Mouse (Mus musculus) lung, postnatal 10 days (tissue): ENCODE results near the gene Acsbg2.

ENCODE experiments used
- DNase-seq: peaks from one replicate; pipeline ENCODE4 v3.0.0; 2021

The Acsbg2 gene

GRCm38 (mm10) chr17:56870287-56870953 lies 3.8 kb downstream of the Acsbg2 start:
- no peak for DNase-seq

GRCm38 (mm10) chr17:56869481-56869977 lies 4.7 kb downstream of the Acsbg2 start:
- no peak for DNase-seq

GRCm38 (mm10) chr17:56866071-56866470 lies 8.2 kb downstream of the Acsbg2 start:
- DNase-seq = no peak

GRCm38 (mm10) chr17:56861197-56861596 lies 13.1 kb downstream of the Acsbg2 start:
- no peak for DNase-seq

- peak; percentile 62 for DNase-seq
Observed at GRCm38 (mm10) chr17:56858922-56859321, 15.3 kb downstream of the Acsbg2 start.

GRCm38 (mm10) chr17:56858216-56858615 lies 16.0 kb downstream of the Acsbg2 start:
- DNase-seq = peak; percentile 81

- DNase-seq = no peak
Observed at GRCm38 (mm10) chr17:56855421-56855820, 18.8 kb downstream of the Acsbg2 start.

- no peak for DNase-seq
Observed at GRCm38 (mm10) chr17:56851167-56851566, 23.1 kb downstream of the Acsbg2 start.

- no peak for DNase-seq
Observed at GRCm38 (mm10) chr17:56849710-56850109, 24.5 kb downstream of the Acsbg2 start.

- no peak for DNase-seq
Observed at GRCm38 (mm10) chr17:56848785-56849184, 25.5 kb downstream of the Acsbg2 start.

GRCm38 (mm10) chr17:56843678-56844077 lies 30.6 kb downstream of the Acsbg2 start:
- no peak for DNase-seq

GRCm38 (mm10) chr17:56842173-56842572 lies 32.1 kb downstream of the Acsbg2 start:
- no peak for DNase-seq

- DNase-seq = no peak
Observed at GRCm38 (mm10) chr17:56840524-56840923, 33.7 kb downstream of the Acsbg2 start.

GRCm38 (mm10) chr17:56836336-56836735 lies 37.9 kb downstream of the Acsbg2 start:
- no peak for DNase-seq

GRCm38 (mm10) chr17:56833381-56833780 lies 40.9 kb downstream of the Acsbg2 start:
- no peak for DNase-seq

- DNase-seq = no peak
Observed at GRCm38 (mm10) chr17:56832918-56833317, 41.3 kb downstream of the Acsbg2 start.

- DNase-seq = peak; percentile 99
Observed at GRCm38 (mm10) chr17:56831111-56831816, 43.0 kb downstream of the Acsbg2 start.

- DNase-seq = no peak
Observed at GRCm38 (mm10) chr17:56830411-56831110, 43.7 kb downstream of the Acsbg2 start, which contains the start of gene Rfx2. Rfx2 (minus strand) TSS chr17:56831013.

GRCm38 (mm10) chr17:56829795-56830194 lies 44.5 kb downstream of the Acsbg2 start:
- DNase-seq = no peak

- no peak for DNase-seq
Observed at GRCm38 (mm10) chr17:56829171-56829570, 45.1 kb downstream of the Acsbg2 start.

GRCm38 (mm10) chr17:56826718-56827117 lies 47.5 kb downstream of the Acsbg2 start:
- DNase-seq = no peak

- DNase-seq = no peak
Observed at GRCm38 (mm10) chr17:56823352-56823751, 50.9 kb downstream of the Acsbg2 start.

- DNase-seq = no peak
Observed at GRCm38 (mm10) chr17:56822380-56822779, 51.9 kb downstream of the Acsbg2 start.

- DNase-seq = peak; percentile 42
Observed at GRCm38 (mm10) chr17:56819694-56820111, 54.5 kb downstream of the Acsbg2 start.
